Mouse (Mus musculus): ENCODE results near the gene Mtcl1. TPM values are rescaled to one million over a fixed set of nuclear protein-coding genes. Genes with fewer than 3 reads are reported as not detected.

Mtcl1 gene
- polyA plus RNA-seq, 1 experiment: 6.2 TPM

GRCm38 (mm10) chr17:66317576-66317975 lies 132.0 kb downstream of the Mtcl1 start:
- DNase-seq: no peak
- Histone ChIP-seq H3K4me1 (replicated peaks; ENCODE audit: control insufficient read depth, insufficient read depth, low read length) (no peaks in the 10 kb centered on the region), H3K36me3 (ENCODE audit: control insufficient read depth, insufficient read depth, low read length) (no peaks in the 10 kb centered on the region), H3K27ac (ENCODE audit: control insufficient read depth, insufficient read depth, low read length) (no peak overlapping the region), H3K27me3 (ENCODE audit: control insufficient read depth, insufficient read depth, low read length) (no peaks in the 10 kb centered on the region), H3K4me3 (ENCODE audit: control insufficient read depth, insufficient read depth, low read length) (no peak overlapping the region)
- WGBS: over 99% methylated on average over 4 of the region's 4 CpGs
- TF ChIP-seq CTCF (IDR thresholded peaks at IDR 0.05; ENCODE audit: borderline replicate concordance, control insufficient read depth, extremely low read depth, insufficient read depth, low read length, poor library complexity): no peak
- TF ChIP-seq POLR2A (IDR thresholded peaks at IDR 0.05; ENCODE audit: control insufficient read depth, extremely low read depth, insufficient read depth, low read length, poor library complexity): no peak

- Histone ChIP-seq H3K4me1 (replicated peaks; ENCODE audit: control insufficient read depth, insufficient read depth, low read length) (no peaks in the 10 kb centered on the region), H3K27me3 (ENCODE audit: control insufficient read depth, insufficient read depth, low read length) (no peaks in the 10 kb centered on the region), H3K4me3 (ENCODE audit: control insufficient read depth, insufficient read depth, low read length) (no peak overlapping the region), H3K27ac (ENCODE audit: control insufficient read depth, insufficient read depth, low read length) (no peak overlapping the region), H3K36me3 (ENCODE audit: control insufficient read depth, insufficient read depth, low read length) (no peaks in the 10 kb centered on the region)
- no peak for DNase-seq
- 93% methylated on average over 5 of the region's 5 CpGs for WGBS
- TF ChIP-seq CTCF (IDR thresholded peaks at IDR 0.05; ENCODE audit: borderline replicate concordance, control insufficient read depth, extremely low read depth, insufficient read depth, low read length, poor library complexity): no peak
- no peak for TF ChIP-seq POLR2A (IDR thresholded peaks at IDR 0.05; ENCODE audit: control insufficient read depth, extremely low read depth, insufficient read depth, low read length, poor library complexity)
Measured at GRCm38 (mm10) chr17:66317156-66317555, 132.4 kb downstream of the Mtcl1 start.

GRCm38 (mm10) chr17:66315451-66315850 lies 134.1 kb downstream of the Mtcl1 start:
- Histone ChIP-seq H3K27me3 (ENCODE audit: control insufficient read depth, insufficient read depth, low read length) (no peaks in the 10 kb centered on the region), H3K4me3 (ENCODE audit: control insufficient read depth, insufficient read depth, low read length) (no peak overlapping the region), H3K4me1 (replicated peaks; ENCODE audit: control insufficient read depth, insufficient read depth, low read length) (no peaks in the 10 kb centered on the region), H3K36me3 (ENCODE audit: control insufficient read depth, insufficient read depth, low read length) (no peaks in the 10 kb centered on the region), H3K27ac (ENCODE audit: control insufficient read depth, insufficient read depth, low read length) (no peak overlapping the region)
- WGBS: 31% methylated on average over 10 of the region's 10 CpGs
- TF ChIP-seq POLR2A (IDR thresholded peaks at IDR 0.05; ENCODE audit: control insufficient read depth, extremely low read depth, insufficient read depth, low read length, poor library complexity): no peak
- no peak for TF ChIP-seq CTCF (IDR thresholded peaks at IDR 0.05; ENCODE audit: borderline replicate concordance, control insufficient read depth, extremely low read depth, insufficient read depth, low read length, poor library complexity)
- no peak for DNase-seq

GRCm38 (mm10) chr17:66314566-66315285 lies 134.8 kb downstream of the Mtcl1 start:
- Histone ChIP-seq H3K4me3 (ENCODE audit: control insufficient read depth, insufficient read depth, low read length) (no peak overlapping the region), H3K36me3 (ENCODE audit: control insufficient read depth, insufficient read depth, low read length) (no peaks in the 10 kb centered on the region), H3K27ac (ENCODE audit: control insufficient read depth, insufficient read depth, low read length) (no peak overlapping the region), H3K4me1 (replicated peaks; ENCODE audit: control insufficient read depth, insufficient read depth, low read length) (no peaks in the 10 kb centered on the region), H3K27me3 (ENCODE audit: control insufficient read depth, insufficient read depth, low read length) (no peaks in the 10 kb centered on the region)
- WGBS: 67% methylated on average over 13 of the region's 13 CpGs
- TF ChIP-seq POLR2A (IDR thresholded peaks at IDR 0.05; ENCODE audit: control insufficient read depth, extremely low read depth, insufficient read depth, low read length, poor library complexity): no peak
- TF ChIP-seq CTCF (IDR thresholded peaks at IDR 0.05; ENCODE audit: borderline replicate concordance, control insufficient read depth, extremely low read depth, insufficient read depth, low read length, poor library complexity): no peak
- no peak for DNase-seq

- no peak for DNase-seq
- 87% methylated on average over 7 of the region's 7 CpGs for WGBS
- Histone ChIP-seq H3K27me3 (ENCODE audit: control insufficient read depth, insufficient read depth, low read length) (no peaks in the 10 kb centered on the region), H3K4me1 (replicated peaks; ENCODE audit: control insufficient read depth, insufficient read depth, low read length) (no peaks in the 10 kb centered on the region), H3K4me3 (ENCODE audit: control insufficient read depth, insufficient read depth, low read length) (no peak overlapping the region), H3K27ac (ENCODE audit: control insufficient read depth, insufficient read depth, low read length) (no peak overlapping the region), H3K36me3 (ENCODE audit: control insufficient read depth, insufficient read depth, low read length) (no peaks in the 10 kb centered on the region)
- no peak for TF ChIP-seq POLR2A (IDR thresholded peaks at IDR 0.05; ENCODE audit: control insufficient read depth, extremely low read depth, insufficient read depth, low read length, poor library complexity)
- no peak for TF ChIP-seq CTCF (IDR thresholded peaks at IDR 0.05; ENCODE audit: borderline replicate concordance, control insufficient read depth, extremely low read depth, insufficient read depth, low read length, poor library complexity)
Measured at GRCm38 (mm10) chr17:66301906-66302305, 147.6 kb downstream of the Mtcl1 start.

- TF ChIP-seq CTCF (IDR thresholded peaks at IDR 0.05; ENCODE audit: borderline replicate concordance, control insufficient read depth, extremely low read depth, insufficient read depth, low read length, poor library complexity) (no peak), POLR2A (IDR thresholded peaks at IDR 0.05; ENCODE audit: control insufficient read depth, extremely low read depth, insufficient read depth, low read length, poor library complexity) (no peak)
- Histone ChIP-seq H3K4me1 (replicated peaks; ENCODE audit: control insufficient read depth, insufficient read depth, low read length) (no peaks in the 10 kb centered on the region), H3K27ac (ENCODE audit: control insufficient read depth, insufficient read depth, low read length) (no peak overlapping the region), H3K27me3 (ENCODE audit: control insufficient read depth, insufficient read depth, low read length) (no peaks in the 10 kb centered on the region), H3K4me3 (ENCODE audit: control insufficient read depth, insufficient read depth, low read length) (no peak overlapping the region), H3K36me3 (ENCODE audit: control insufficient read depth, insufficient read depth, low read length) (no peaks in the 10 kb centered on the region)
- 62% methylated on average over 4 of the region's 4 CpGs for WGBS
- DNase-seq: no peak
Measured at GRCm38 (mm10) chr17:66301267-66301666, 148.3 kb downstream of the Mtcl1 start.
